Mouse (Mus musculus) liver, embryonic 14.5 days (tissue): ENCODE data around the gene Eif2b3. TPM values are rescaled to one million over a fixed set of nuclear protein-coding genes. Genes with fewer than 3 reads are reported as not detected.
A peak's percentile ranks its signal among the peaks of the same experiment; 100 is the strongest.

Experiments used
- ATAC-seq: fragments of 200-750 bp; cut with Nextera tagmentation; 2 replicates; pipeline ENCODE4 v1.8.0; 2017; ENCODE audit warnings: moderate number of reproducible peaks, mild to moderate bottlenecking, moderate library complexity; ENCODE audit not compliant: insufficient read depth
- DNase-seq, 3 experiments: peaks; one replicate each; pipeline ENCODE4 v3.0.0-alpha.2; 2012 to 2013; ENCODE audit warnings: low read depth in 3 of 3, low spot score in 3 of 3
- H3K27ac ChIP-seq: fragments of 300-500 bp; sonication (generic); 2 replicates; pipeline ENCODE4 v1.5.1; 2014; ENCODE audit warnings: moderate library complexity, mild to moderate bottlenecking, control low read depth, inconsistent platforms
- H3K27me3 ChIP-seq: fragments of 300-500 bp; sonication (generic); 2 replicates; pipeline ENCODE4 v1.6.1; 2014; ENCODE audit warnings: mild to moderate bottlenecking, low read length, moderate library complexity; ENCODE audit not compliant: control insufficient read depth, insufficient read depth
- H3K36me3 ChIP-seq: fragments of 300-500 bp; sonication (generic); replicated peaks from 2 replicates; pipeline ENCODE4 v1.6.1; 2014; ENCODE audit warnings: low read depth; ENCODE audit not compliant: control insufficient read depth, insufficient read depth
- H3K4me1 ChIP-seq, 2 experiments: fragments of 200-500 bp in 1 of 2; fragments of 300-500 bp in 1 of 2; sonication (generic) in 1 of 2; replicated peaks; 2 replicates each; pipeline ENCODE4 v1.6.1; 2012 to 2014; ENCODE audit warnings: antibody characterized with exemption in 1 of 2, inconsistent platforms in 1 of 2, low read length in 1 of 2; ENCODE audit not compliant: control insufficient read depth in 2 of 2, insufficient read depth in 2 of 2
- H3K4me2 ChIP-seq: fragments of 300-500 bp; sonication (generic); 2 replicates; pipeline ENCODE4 v1.6.1; 2014; ENCODE audit warnings: low read depth, mild to moderate bottlenecking, control low read depth, moderate library complexity
- H3K4me3 ChIP-seq, 2 experiments: fragments of 200-500 bp in 1 of 2; fragments of 300-500 bp in 1 of 2; sonication (generic) in 1 of 2; 2 replicates each; pipeline ENCODE4 v1.5.1; 2012 to 2014; ENCODE audit warnings: low read depth in 2 of 2, low read length in 2 of 2, mild to moderate bottlenecking in 2 of 2, control low read depth in 1 of 2, inconsistent platforms in 1 of 2, moderate library complexity in 1 of 2; ENCODE audit not compliant: insufficient read depth in 1 of 2
- H3K9ac ChIP-seq: fragments of 300-500 bp; sonication (generic); replicated peaks from 2 replicates; pipeline ENCODE4 v1.6.1; 2014; ENCODE audit warnings: mild to moderate bottlenecking, control low read depth, moderate library complexity
- H3K9me3 ChIP-seq: fragments of 300-500 bp; sonication (generic); 2 replicates; pipeline ENCODE4 v1.6.1; 2016; ENCODE audit warnings: low read length, mixed read lengths; ENCODE audit not compliant: control insufficient read depth
- CTCF ChIP-seq: IDR thresholded peaks from 2 replicates; pipeline ENCODE4 v1.5.1; 2016; ENCODE audit warnings: antibody characterized with exemption, low read depth, control low read depth
- EP300 ChIP-seq: IDR thresholded peaks from 2 replicates; pipeline ENCODE4 v1.6.1; 2016; ENCODE audit warnings: antibody characterized with exemption, low read depth
- WGBS: fragments of 180-500 bp; shearing (Covaris S2); extraction: QIAGEN DNeasy Blood & Tissue Kit; methylation state at CpG from one replicate; pipeline ENCODE4 v1.1.7; 2014; ENCODE audit not compliant: insufficient replicate concordance; 5-methylcytosine and 5-hydroxymethylcytosine counted together
- polyA plus RNA-seq, 2 experiments: library from polyadenylated mRNA; depleted of rRNA in 1 of 2; stranded (reverse) in 1 of 2; unstranded in 1 of 2; fragments of >200 nt; fragmentation: Nextera tagmentation in 1 of 2; extraction: Ambion mirVana in 1 of 2; gene quantifications; 2 replicates each; pipeline versions ENCODE4 v1.2.1 to v1.2.3; 2012 to 2014

Eif2b3 gene
- polyA plus RNA-seq, 2 experiments, result 17.3 to 32.7 TPM

DNA sequence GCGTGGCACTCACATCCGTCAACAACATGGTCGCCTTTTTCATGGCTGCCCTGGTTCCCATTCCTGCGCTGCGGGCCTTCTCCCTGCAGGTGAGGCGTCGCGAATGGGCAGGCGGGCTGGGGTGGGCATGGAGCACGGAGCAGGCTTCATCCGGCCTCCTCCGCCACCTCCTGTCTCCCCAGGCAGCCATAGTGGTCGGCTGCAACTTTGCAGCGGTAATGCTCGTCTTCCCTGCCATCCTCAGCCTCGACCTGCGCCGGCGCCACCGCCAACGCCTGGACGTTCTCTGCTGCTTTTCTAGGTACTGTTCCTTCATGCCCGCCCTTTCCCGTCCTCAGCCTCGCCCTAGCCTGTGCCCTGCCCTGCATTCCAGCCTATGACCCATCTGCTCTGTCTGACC is 90.1 kb downstream of the Eif2b3 start:
- ATAC-seq, result no peak
- TF ChIP-seq CTCF (no peak), EP300 (no peak)
- WGBS, result 84% methylated on average over 25 of the region's 25 CpGs

DNA sequence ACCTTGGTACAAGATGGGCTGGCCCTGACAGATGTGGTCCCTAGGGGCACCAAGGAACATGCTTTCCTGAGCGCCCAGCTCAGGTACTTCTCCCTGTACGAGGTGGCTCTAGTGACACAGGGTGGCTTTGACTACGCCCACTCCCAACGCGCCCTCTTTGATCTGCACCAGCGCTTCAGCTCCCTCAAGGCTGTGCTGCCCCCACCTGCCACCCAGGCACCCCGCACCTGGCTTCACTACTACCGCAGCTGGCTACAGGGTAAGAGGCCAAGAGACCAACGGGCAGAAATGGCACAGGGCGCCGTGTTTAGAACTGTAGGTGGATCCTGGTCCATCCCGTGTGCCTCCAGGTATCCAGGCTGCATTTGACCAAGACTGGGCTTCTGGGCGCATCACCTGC is 91.0 kb downstream of the Eif2b3 start:
- H3K9ac ChIP-seq, result no peak overlapping the region
- no peak for TF ChIP-seq CTCF
- TF ChIP-seq EP300, result no peak

More for the DNA sequence above, 90.1 kb downstream of the Eif2b3 start:
- Histone ChIP-seq H3K4me1 (no peaks in the 10 kb centered on the region), H3K4me2 (no peak overlapping the region), H3K9me3 (no peaks in the 10 kb centered on the region), H3K36me3 (no peaks in the 10 kb centered on the region), H3K27ac (no peak overlapping the region), H3K9ac (no peak overlapping the region), H3K4me3 (no peak overlapping the region), H3K27me3 (no peaks in the 10 kb centered on the region)
- DNase-seq, result no peak

GRCm38 (mm10) chr4:117110985-117111384 is 91.8 kb downstream of the Eif2b3 start:
- WGBS, result 71% methylated on average over 11 of the region's 11 CpGs
- TF ChIP-seq CTCF (no peak), EP300 (no peak)
- Histone ChIP-seq H3K27ac (no peak overlapping the region), H3K9ac (no peak overlapping the region), H3K4me1 (no peaks in the 10 kb centered on the region), H3K9me3 (no peaks in the 10 kb centered on the region), H3K27me3 (no peaks in the 10 kb centered on the region), H3K4me2 (no peak overlapping the region), H3K36me3 (no peaks in the 10 kb centered on the region), H3K4me3 (no peak overlapping the region)
- DNase-seq (no peak), ATAC-seq (no peak)

More for the DNA sequence above, 91.0 kb downstream of the Eif2b3 start:
- no peak for DNase-seq
- WGBS, result 83% methylated on average over 13 of the region's 13 CpGs
- Histone ChIP-seq H3K9me3 (no peaks in the 10 kb centered on the region), H3K4me1 (no peaks in the 10 kb centered on the region), H3K27me3 (no peaks in the 10 kb centered on the region), H3K36me3 (no peaks in the 10 kb centered on the region), H3K4me2 (no peak overlapping the region), H3K4me3 (no peak overlapping the region), H3K27ac (no peak overlapping the region)
- no peak for ATAC-seq

DNA sequence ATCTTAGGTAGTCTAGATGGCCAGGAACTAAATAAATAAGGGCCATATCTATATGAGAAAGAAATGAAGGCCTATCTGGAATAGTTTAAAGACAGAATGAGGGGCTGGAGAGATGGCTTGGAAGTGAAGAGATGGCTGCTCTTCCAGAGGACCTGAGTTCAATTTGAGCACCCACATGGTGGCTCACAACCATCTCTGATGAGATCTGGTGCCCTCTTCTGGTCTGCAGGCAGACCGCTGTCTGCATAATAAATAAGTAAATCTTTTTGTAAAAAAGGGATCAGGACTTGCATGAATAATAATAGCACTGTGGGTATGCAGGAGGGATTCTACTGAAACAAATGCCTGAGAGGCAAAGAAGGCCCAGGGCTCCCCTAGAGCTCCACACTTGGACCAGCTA is 94.0 kb downstream of the Eif2b3 start:
- 90% methylated on average over 1 of the region's 1 CpGs for WGBS
- Histone ChIP-seq H3K9me3 (no peaks in the 10 kb centered on the region), H3K36me3 (no peaks in the 10 kb centered on the region), H3K4me3 (no peak overlapping the region), H3K4me2 (no peak overlapping the region), H3K27ac (no peak overlapping the region), H3K9ac (no peak overlapping the region), H3K4me1 (no peaks in the 10 kb centered on the region), H3K27me3 (no peaks in the 10 kb centered on the region)
- TF ChIP-seq CTCF (peak; percentile 36; the same call in 1 of the 2 replicates), EP300 (no peak)
- DNase-seq (no peak), ATAC-seq (no peak)

GRCm38 (mm10) chr4:117115592-117115991 is 96.4 kb downstream of the Eif2b3 start:
- Histone ChIP-seq H3K4me2 (no peak overlapping the region), H3K36me3 (no peaks in the 10 kb centered on the region), H3K4me1 (peaks cover 6% of the 10 kb centered on the region in 2 experiments; a peak in 3 of 4 replicates), H3K9ac (no peak overlapping the region), H3K9me3 (no peaks in the 10 kb centered on the region), H3K27me3 (no peaks in the 10 kb centered on the region), H3K4me3 (no peak overlapping the region), H3K27ac (no peak overlapping the region)
- 81% methylated on average over 5 of the region's 5 CpGs for WGBS
- no peak for TF ChIP-seq EP300
- no peak for TF ChIP-seq CTCF
- ATAC-seq (no peak), DNase-seq (no peak)
